Mouse (Mus musculus) ES-CJ7 (cell line): Measurements from ENCODE around the gene Itpk1.

Experiments
- DNase-seq: peaks from one replicate; pipeline ENCODE4 v3.0.0; 2011; ENCODE audit warnings: low read depth, low spot score

Itpk1 gene

DNA sequence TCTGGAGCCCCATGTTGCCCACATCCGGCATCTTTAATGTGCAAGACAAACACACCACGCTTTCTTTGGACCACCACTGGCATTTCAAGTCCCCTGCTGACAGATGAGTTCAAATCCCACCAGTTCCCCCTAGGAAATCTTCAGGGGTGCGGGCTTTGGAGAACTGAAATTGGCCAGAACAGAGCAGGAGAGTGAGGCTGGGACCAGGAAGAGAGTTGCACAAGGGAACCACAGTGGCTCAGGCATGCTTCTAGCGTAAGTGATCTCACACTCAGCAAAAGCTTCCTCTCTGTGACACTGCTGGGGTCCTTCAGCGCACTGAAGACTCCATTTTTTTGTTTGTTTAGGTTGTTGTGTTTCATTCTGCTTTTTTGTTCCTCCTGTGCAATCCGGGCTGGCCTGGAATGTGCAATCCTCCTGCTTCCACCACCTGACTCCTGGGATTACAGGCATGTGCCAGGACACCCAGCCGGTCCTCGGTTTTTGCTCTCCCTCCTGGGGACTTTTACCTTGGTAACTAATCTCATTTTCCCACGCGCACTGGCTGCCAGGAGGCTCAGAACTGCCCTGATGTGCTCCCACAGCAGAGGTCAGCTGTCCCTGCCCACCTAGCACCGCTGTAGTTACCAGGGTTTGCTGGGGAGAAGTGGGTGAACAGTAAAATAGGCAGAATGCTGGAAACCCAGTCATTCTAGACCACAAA, 41.2 kb downstream of the Itpk1 start:
- no peak for DNase-seq

DNA sequence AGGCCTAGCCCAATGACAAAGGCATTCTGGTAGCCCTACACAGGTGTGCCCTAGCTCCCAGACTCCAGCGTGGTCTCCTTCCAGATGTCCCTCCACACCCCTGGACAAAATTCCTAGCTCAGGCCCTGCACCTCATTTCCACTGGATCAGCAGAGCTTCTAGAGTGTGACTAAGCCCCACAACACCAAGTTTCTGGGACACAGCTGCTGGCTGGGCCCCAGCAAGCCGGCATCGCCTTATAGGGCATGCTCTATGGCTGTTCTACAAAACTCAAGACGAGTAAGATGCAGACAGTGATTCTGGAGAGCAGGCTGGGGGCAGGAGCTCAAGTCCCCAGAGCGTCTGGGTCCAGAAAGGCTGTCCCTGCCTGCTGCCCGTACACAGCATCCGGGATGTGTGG, 43.0 kb downstream of the Itpk1 start:
- no peak for DNase-seq

DNA sequence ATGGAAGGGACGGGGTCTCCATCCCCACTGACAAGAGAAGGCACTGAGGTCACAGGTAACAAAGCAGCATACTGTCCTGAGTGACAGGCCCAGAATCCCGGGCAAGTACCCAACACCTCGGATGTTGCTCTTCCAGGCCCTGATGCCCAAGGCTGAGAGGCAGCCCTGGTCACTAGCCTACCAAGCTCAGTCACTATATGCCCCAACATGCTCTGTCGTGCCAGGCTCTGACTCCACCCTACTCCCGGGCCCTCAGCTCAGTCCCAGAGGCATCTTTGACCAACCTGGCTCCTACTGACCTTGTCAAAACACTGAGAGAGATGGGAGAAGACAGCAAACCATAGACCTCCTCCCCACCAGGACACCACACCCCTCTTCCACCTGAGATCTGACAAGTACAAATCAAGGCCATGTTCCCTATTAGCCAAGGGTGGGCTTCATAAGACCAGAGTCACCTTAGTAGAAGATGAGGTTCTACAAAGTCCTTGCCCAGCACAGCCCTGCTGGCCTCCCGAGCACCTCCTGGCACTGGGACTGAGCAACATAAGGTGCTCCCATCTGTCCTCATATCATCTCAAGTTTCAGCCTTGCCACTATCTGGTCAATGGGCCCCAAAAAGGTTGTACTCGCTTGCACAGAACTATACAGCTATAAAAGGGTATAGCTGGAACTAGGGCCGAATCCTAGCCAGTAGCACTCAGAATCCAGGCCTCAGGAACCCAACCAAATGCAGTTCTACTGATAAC, 43.7 kb downstream of the Itpk1 start:
- DNase-seq: no peak

DNA sequence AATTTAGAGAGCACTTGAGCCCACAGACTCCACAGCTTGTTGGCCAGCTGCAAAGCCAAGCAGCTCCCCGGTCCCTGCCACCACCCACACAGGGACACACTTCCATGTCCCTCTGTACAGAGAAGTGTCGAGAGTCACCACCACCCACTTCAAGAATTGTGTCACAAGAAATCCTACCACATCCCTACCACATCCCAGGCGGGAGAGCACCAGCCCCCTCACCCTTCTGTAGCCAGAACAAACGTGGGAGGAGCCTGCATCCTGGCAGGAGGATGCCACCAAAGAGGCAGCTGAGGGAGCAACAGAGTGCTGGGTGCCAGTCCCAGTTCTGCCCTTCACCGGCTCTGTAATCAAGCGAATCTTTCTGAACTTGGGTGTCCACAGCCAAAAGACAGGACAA, 51.7 kb downstream of the Itpk1 start:
- DNase-seq: no peak

DNA sequence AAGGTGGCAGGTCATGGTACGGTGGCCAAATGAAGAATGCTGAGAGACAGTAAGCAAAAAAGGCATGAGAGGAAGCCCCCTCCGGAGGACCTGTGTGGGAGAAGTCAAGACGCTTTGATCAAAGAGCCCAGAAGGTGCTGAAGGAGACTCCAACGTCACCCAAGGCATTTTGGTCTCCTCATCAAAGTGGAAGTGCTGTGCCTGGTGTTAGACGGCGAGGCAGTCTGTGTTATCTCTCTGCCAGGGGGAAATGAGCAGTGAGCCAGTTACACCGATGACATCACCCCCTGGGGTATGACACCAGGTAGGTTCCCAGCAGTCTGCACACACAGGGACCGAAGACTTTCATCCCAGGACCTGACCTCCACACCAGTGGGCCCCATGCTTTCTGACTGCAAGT, 52.3 kb downstream of the Itpk1 start:
- DNase-seq: no peak

DNA sequence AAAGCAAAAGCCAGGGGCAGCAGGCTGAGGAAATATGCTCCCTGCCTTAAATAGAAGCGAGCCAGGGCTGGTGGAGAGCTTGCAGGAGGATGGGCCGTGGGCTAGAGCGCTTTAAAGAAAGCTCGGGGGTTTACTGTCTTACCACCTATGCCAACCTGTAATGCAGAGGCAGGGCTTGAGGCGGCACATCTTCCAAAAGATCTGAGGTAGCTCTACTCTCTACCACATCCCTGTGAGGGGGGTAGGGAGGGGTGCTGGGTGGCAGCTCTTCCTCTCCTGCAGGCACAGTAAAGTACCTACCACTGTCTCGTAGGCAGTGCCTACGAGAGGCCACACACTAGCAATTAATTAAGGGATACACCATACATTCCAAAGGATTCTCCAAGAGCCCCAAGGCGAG, 52.9 kb downstream of the Itpk1 start:
- no peak for DNase-seq

DNA sequence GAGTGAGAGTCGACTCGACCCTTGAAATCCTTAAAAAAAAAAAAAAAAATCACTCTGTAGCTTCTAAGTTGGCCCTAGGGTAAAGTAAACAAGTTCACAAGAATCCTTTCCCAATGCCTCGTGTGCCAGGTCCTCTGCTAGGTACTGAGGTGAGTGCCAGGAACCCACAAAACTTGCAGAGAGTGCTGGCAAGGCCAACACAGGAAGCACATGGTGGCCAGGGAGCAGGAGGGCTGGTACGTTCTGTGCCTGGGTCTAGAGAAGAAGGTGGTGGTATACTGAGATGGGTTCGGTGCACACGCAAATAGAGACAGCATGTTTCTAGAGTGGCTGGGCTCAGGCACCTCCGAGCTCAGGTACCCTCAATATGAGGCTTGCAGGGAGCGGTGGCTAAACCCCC, 53.3 kb downstream of the Itpk1 start:
- no peak for DNase-seq

DNA sequence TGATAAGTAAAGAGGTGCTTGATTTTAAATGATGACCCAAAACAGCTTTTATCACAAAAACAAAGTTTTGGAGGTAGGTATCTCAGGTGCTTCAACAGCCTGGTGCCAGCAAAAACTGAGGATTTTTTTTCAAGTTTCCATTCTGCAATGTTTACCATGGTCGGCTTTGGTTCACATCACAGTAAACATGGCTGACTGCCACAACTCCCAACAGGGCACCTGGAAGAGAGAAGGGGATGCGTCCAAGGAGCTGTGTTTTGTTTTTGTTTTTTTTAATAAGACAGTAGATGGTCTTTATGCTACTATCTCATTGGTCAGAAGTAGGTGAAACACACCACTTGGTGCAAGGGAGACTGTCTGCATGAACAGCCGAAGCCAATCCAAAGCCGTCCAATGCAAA, 54.1 kb downstream of the Itpk1 start:
- no peak for DNase-seq

DNA sequence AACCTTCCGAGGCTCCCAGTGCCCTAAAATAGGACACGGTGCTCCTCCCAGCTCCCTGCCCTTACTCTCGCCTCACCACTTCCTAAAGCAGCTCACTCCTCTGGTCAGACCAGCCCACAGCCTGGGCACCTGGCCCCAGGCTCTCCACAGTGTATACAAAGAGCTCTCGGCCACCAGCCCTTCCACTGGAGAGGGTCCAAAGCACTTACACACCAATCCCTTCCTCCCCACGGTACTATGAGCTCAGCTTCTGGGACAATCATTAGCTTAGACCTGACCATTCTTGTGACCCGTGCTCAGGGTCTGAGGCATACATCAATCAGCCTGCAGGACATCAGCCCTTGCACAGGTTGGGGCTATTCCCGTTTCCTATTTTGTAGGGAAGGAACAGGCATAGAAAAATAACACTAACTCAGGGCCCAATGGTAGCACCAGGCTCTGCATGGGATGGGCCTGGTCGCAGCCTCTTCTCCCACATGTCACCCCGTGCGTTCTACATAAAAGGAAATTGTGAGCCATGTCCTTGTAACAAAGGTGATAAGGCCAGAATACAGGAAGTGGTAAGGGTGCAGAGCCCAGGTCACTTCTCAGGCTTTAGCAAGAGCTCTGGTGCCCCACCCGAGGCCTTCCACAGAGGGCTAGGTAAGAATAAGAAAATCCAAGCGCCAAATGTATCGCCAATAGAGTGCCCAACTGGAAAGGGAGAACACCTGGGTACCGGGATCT, 56.7 kb downstream of the Itpk1 start:
- no peak for DNase-seq

DNA sequence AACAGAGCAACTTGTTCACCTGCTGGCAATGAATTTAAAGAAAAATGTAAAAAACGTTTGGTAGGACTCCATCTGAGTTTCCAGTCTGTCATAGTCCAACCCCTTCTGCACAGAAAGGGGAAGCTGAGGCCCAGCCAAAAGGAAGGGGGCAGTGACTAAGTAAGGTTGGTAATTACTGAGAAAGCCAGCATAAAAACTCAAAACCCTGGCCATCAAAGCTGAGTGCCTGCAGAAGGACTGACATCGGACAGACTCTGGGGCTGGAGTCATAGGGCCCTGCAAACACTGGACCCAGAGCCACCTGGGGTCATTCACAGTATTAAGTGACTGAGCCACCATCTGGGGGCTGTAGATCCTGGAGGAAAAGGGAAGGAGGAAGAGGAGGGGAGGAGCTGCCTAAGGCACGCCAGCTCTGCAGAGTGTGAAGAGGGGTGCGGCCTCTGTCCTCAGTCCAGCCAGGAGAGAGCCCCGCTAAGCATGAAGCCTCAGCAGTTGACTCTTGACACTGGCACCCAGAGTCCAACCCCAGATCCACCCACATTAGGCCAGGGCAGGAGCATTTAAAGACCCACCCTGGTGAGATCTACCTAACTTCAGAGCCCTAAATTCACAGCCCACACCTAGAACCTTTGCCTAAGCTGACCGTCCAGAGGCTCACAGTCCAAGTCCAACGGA, 58.0 kb downstream of the Itpk1 start:
- no peak for DNase-seq

DNA sequence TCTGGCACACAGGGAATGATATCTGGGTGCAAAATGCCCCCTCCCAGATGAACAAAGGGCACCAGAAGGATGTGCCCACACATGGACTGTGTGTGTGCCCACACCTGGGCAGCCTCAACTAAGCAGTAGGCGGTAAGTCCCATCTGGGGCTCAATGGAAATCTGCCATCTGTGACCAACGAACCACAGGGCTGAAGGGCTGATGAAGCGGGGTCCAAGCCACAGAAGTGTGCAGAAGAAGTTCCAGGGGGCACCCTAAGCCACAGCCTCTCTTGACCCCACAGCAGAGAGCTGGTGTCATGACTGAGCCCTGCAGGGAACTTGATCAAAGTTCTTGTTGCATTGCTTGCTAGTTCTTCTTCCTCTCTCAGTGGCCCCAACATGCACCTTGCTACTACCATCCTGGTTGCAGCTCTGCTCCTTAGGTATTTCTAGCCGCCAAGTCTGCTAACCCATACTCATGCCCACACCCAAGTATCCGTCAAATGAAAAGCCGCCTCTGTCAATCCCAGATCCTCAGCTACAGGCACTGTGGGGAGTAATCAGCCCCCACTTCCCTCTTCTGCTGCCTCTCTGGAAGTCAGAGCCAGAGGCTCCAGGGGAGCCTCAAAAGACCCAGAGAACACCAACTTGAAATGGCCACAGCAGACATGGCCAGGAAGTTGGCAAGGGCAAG, 58.7 kb downstream of the Itpk1 start:
- DNase-seq: no peak

DNA sequence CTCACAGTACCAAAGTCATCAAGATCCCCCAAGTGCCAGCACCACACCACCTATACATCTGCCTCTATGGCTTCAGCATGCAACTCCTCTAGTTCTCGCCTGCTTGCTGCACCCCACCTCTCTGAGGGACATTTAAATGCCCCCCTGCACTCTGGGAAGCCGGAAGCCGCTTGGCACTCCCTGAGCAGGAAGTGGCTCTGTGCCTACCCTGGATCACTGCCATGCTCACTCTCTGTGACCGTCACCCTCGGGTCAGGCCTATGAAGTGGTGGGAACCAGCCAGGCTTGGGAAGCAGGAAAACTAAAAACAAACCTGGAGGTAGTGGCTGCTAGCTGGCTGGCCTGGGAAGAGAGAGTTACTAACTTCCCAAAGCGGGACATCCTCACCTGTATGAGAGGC, 61.4 kb downstream of the Itpk1 start:
- DNase-seq: no peak

DNA sequence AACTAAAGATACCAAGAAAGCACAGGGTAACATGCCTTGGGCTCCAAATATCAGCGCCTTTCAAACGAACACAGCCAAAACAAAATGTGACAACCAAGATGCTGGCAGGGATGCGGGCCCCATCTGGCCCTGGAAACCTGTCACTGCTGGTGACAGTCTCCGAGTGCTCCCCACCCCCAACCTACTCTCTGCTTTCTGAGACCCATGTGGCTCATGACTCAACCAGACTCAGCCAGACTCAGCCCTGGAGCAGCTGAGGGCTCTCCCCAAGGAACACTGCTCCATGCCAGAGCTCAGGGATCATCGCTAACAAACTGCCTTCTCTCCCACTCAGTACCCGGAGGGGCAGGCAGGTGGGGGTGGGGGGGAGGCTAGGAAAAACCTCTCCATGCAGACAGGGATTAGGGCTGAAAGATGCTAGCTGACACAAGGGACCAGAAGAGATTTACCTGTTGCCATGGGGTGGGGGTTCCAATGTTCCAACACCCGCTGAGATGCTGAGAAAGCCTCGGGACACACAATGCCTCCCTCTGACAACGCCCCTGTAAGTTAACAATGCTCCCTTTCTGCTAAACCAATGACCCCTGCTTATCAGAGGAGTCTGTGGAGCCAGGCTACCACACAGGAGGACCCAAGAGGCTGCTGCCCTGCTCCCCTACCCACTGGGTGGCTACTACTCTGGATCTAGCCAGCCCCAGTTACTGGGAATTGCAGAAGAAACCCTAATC, 64.1 kb downstream of the Itpk1 start:
- DNase-seq: peak; percentile 73

DNA sequence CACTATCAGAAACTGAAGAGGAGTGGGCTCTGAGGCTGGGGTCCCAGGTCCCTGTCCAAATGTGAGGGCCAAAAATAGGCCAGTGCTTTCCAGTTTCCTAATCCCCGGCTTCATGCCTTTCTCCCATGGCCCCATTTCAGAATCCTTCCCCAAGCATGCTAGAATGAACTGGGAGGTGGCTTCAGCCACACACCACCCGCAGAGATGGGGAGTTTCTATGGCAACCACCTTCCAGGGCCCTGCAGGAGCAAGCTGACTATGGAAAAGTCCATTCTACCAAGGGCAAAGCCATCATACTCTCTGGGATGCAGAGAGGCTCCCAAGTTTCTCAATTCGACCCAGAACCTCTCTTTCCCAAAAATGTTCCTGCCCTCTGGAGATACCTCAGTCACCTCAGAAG, 65.9 kb downstream of the Itpk1 start:
- DNase-seq: peak; percentile 63

DNA sequence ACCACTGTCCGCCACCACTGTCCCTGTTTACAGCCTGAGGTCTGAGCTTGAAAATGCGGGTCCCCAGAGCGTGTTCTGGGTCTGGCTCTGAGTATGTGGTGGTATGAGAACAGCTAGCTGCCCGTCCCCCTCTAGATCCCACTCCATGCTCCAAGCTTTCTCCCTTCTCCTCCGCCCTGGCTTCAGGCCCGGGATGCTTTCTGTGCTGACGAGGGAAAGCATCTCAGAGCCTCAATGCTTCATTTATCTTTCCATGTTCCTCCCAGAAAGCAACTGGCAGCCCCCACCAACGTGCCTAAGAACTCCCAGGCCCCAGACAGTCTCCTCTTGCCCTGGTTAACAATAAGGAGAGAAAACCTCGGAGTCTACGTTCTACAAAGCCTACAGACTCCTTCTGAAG, 67.5 kb downstream of the Itpk1 start:
- no peak for DNase-seq

DNA sequence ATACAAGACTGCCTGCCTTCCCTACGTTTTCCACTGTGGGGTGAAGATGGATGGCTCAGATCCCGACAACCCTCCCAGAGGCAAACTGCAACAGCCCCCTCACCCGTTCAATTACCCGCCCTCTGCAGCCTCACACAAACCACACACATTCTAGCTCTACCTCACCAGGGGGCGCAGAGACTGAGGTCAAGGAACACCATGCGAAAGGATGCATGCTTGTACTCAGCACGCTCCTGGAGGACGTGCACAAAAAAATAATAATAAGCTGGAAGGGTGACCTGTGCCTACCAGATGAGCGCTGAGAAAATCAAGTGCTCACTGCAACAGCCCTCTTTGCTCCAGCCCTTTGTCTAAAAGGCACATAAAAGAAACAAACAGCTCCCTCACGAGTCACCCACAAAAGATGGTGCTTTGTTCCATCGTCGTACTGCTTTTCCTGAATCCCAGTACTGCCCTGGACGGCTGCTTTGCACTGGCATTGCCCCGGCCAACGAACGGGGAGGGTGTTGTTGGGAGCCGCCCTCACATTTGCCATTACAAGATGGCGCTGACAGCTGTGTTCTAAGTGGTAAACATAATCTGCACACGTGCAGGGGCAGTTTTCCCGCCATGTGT, 70.2 kb downstream of the Itpk1 start:
- DNase-seq: peak; percentile 38

DNA sequence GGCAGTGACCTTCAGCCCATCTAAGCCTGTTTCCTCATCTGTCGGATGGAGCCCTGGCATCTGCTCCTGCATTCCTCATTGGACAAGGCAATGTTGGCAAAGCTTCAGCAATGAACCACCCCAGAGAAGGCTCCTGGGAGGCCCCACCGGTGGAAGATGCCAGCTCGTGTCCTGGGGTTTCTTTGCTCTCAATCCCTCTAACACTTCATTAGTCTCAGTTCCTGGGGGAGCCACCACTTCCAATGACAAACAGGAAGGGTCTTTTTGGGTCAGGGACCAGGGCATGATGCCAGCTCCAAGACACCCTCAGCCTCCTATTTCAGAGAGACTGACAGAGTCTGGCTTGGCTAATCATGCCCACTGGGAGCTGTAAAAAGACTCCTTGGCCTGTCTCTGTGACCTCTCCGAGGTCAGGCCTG, 71.6 kb downstream of the Itpk1 start:
- DNase-seq: no peak

DNA sequence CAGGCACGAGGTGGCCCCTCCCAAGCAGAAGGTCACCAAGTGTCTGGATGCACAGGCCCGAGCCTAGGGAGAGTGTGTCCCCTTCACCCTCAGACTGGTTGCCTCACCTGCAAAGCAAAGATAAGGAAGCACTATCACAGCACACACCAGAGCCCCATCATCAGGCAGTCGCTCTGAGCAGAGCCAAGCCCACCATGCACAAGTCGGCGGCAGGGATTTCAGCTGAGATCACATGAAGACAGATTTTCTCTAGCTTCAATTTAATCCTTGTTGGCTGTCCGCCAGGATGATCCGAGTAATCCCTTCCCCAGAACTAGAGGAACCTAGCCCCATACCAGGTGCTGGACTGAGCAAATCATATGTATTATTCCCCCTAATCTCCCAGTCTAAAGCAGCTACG, 73.0 kb downstream of the Itpk1 start:
- no peak for DNase-seq

DNA sequence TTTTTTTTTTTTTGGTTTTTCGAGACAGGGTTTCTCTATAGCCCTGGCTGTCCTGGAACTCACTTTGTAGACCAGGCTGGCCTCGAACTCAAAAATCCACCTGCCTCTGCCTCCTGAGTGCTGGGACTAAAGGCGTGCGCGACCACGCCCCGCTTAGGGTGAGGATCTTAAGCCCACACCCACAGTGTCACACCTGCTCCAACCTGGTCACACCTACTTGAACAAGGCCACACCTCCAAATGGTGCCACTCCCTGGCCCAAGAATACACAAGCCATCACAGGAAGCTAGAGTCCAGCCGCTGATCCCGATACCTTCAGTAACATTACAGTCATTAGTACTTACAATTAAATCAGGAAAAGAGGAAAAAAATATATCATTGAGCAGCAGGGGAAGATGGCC, 74.3 kb downstream of the Itpk1 start:
- peak; percentile 63 for DNase-seq

DNA sequence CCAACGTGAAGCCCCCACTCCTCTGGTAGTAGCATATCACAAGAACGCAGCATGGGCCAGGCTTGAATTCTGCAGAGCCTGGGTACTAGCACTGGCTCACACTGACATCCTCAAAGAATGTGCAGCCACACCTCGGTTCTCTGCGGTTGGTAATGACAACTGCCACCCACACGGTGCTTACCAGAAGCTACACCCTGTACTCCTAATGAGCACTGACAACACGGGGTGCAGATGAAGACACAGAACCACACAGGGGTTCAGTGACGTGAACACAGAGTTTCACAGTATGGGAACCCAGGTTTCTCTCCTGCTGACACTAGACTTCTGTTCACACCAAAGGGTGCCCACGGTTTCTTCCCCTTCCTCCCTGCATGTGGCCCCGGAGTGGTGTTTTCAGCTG, 76.5 kb downstream of the Itpk1 start:
- no peak for DNase-seq

DNA sequence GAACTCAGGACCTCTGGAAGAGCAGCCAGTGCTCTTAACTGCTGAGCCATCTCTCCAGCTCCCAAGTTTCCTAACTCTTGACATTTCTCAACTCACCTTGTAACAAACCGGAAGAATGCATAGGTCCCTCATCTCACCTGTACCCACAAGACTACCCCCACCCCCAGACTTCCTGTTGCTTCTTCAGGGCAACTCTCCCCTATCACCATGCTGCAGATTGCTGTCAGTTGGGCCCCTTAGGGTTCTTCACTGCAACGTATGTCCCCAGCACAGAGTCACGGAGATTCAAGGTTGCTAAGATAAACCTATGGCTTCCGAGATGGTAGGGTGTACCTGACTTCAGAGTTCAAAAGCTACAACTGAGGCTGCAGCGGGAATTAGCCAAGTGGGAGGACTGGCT, 77.2 kb downstream of the Itpk1 start:
- DNase-seq: no peak
